Mouse (Mus musculus) C2C12 (cell line): ENCODE measurements around the gene Smpd2. TPM values are rescaled to one million over a fixed set of nuclear protein-coding genes. Genes with fewer than 3 reads are reported as not detected.
"Not testable (repeated sequence)": the region's sequence is repeated elsewhere in the genome, so short reads cannot be mapped to it uniquely, and the experiment has no call there.

Experiments used
- H3K27me3 ChIP-seq: one replicate; pipeline ENCODE4 v1.6.1; 2011; ENCODE audit not compliant: control insufficient read depth, insufficient read depth, insufficient read length
- H3K36me3 ChIP-seq: one replicate; pipeline ENCODE4 v1.6.1; 2011; ENCODE audit not compliant: control insufficient read depth, insufficient read depth
- H3K4me3 ChIP-seq: one replicate; pipeline ENCODE4 v1.5.1; 2011; ENCODE audit warnings: mild to moderate bottlenecking, control low read depth; ENCODE audit not compliant: poor library complexity, insufficient read depth, severe bottlenecking
- H3K79me2 ChIP-seq: one replicate; pipeline ENCODE4 v1.6.1; 2011; ENCODE audit not compliant: control insufficient read depth, insufficient read depth
- H3K79me3 ChIP-seq: one replicate; pipeline ENCODE4 v1.6.1; 2011; ENCODE audit warnings: low read depth, control low read depth
- H3ac ChIP-seq: one replicate; pipeline ENCODE3; 2011; ENCODE audit warnings: low read depth; ENCODE audit not compliant: control insufficient read depth, insufficient read length
- CEBPB ChIP-seq: IDR thresholded peaks from one replicate; pipeline ENCODE4 v1.6.1; 2011; ENCODE audit warnings: low read depth, mild to moderate bottlenecking, control low read depth, moderate library complexity
- CTCF ChIP-seq: IDR thresholded peaks from one replicate; pipeline ENCODE4 v1.5.1; 2011; ENCODE audit not compliant: control insufficient read depth, insufficient read depth, insufficient read length
- FOSL1 ChIP-seq: IDR thresholded peaks from one replicate; pipeline ENCODE4 v1.8.0; 2011; ENCODE audit warnings: mild to moderate bottlenecking, low read length; ENCODE audit not compliant: poor library complexity, insufficient read depth, severe bottlenecking
- MAX ChIP-seq: IDR thresholded peaks from one replicate; pipeline ENCODE4 v1.6.1; 2011; ENCODE audit warnings: mild to moderate bottlenecking, control low read depth
- MYOD1 ChIP-seq: IDR thresholded peaks from one replicate; pipeline ENCODE4 v1.6.1; 2011; ENCODE audit warnings: low read depth; ENCODE audit not compliant: control insufficient read depth, insufficient read length
- MYOG ChIP-seq: IDR thresholded peaks from one replicate; pipeline ENCODE4 v1.6.1; 2011; ENCODE audit not compliant: control insufficient read depth, insufficient read length; ENCODE audit errors: extremely low read depth
- USF1 ChIP-seq: IDR thresholded peaks from one replicate; pipeline ENCODE4 v1.6.1; 2011; ENCODE audit warnings: low read depth, mild to moderate bottlenecking, control low read depth, moderate library complexity
- polyA plus RNA-seq: library from polyadenylated mRNA; unstranded; fragments of >200 nt; fragmentation: generic; extraction: Trizol; gene quantifications from one replicate; pipeline ENCODE4 v1.2.1, GENCODE M21; 2012; ENCODE audit warnings: missing spikeins

The Smpd2 gene
- polyA plus RNA-seq, 1 experiment, result 20.7 TPM

DNA sequence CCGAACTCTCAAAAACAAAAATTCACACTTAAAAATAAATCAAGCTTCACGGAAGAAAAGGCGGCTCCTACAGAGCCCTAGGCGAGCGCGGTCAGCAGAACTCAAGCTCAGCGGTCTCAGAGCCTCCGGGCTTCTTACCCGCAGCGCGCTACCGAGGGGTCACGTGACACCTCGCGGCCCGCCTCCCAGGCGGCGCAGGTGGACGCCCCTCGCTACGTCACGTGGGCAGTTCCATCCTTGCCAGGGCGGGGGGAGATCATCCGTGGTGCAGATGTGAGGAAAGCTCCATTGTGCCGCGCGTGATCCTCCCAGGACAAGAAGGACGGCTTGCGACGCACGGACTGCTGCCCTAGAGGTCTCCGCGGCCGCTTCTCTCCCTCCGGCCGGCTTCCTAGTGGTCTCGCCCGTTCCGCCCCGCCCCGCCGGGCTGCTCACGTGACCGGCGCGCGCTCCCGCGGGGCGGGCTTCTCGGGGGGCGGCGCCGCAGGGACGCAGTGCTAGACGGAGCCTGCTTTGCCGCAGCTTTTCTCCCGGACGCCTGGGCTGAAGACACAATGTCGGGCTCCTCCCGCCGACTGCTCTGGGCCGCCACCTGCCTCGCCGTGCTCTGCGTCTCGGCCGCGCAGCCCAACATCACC, 28.9 kb upstream of the Smpd2 start, which contains the start of gene Cd164:
Gene Cd164, plus strand, starts transcription at position 434 of the 638 bp plus-strand sequence.
- peaks cover 16% of the 10 kb centered on the region for H3K36me3 ChIP-seq
- H3K27me3 ChIP-seq, result no peaks in the 10 kb centered on the region
- H3ac ChIP-seq, result peak within 1 kb of the TSS; percentile 88
- H3K79me3 ChIP-seq, result peaks cover 44% of the 10 kb centered on the region
- H3K4me3 ChIP-seq, result peak within 1 kb of the TSS; percentile 80
- TF ChIP-seq USF1 (peak; percentile 91), MYOD1 (peak; percentile 15), MAX (peak; percentile 58), MYOG (no peak)
- peaks cover 48% of the 10 kb centered on the region for H3K79me2 ChIP-seq

DNA sequence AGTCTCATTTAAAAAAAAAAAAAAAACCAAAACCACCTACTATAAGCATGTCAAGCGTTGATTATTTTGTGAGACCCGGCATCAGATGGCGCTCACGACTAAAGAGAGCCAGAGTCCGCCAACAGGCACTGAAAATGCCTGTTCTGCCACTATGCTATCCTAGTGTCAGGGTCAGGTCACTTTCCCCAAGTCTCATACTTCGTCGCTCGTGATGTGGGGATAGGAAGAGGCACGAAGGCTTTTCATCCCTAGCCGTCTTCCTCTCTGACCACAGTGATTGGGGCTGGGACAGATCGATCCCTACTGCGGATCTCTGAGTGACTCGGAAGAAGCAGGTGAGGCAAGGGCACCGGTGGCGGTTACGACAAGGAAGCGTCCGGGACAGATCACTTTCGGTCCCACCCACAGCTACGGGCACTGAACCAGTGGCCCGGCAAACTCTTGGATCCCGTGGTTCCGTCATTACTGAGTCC, 28.4 kb upstream of the Smpd2 start:
- peak overlapping the region; percentile 80 for H3K4me3 ChIP-seq
- TF ChIP-seq MYOD1, result no peak
- TF ChIP-seq CTCF, result peak; percentile 19
- H3K79me3 ChIP-seq, result peaks cover 38% of the 10 kb centered on the region
- peaks cover 3% of the 10 kb centered on the region for H3K27me3 ChIP-seq
- H3K36me3 ChIP-seq, result peaks cover 11% of the 10 kb centered on the region
- H3ac ChIP-seq, result peak overlapping the region; percentile 88
- peaks cover 42% of the 10 kb centered on the region for H3K79me2 ChIP-seq

DNA sequence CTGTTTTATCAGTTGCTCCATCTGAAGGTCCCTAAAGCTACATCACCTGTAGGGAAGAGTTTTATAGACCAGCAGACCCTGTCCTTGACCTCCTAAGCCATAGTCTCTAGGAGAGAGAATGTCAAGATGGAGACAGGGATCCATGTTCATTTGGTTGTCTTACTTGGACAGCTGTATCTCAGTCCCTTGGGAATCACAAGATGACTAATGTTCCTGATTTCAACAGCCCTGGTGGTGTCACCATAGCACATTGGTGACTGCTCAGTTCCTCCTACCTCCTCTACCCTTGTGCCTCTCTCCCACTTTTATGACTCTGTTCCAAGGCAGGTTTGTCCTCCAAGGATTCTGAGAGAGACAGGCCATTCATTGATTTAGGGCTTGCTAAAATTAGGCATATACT, 24.8 kb upstream of the Smpd2 start:
- Histone ChIP-seq H3K27me3 (peaks cover 4% of the 10 kb centered on the region), H3K79me2 (peaks cover 6% of the 10 kb centered on the region), H3K36me3 (no peaks in the 10 kb centered on the region), H3K79me3 (peaks cover 2% of the 10 kb centered on the region), H3ac (no peak overlapping the region), H3K4me3 (no peak overlapping the region)
- TF ChIP-seq CTCF, result no peak
- TF ChIP-seq MYOD1, result no peak
- TF ChIP-seq CEBPB, result no peak
- TF ChIP-seq FOSL1, result no peak
- TF ChIP-seq MYOG, result no peak
- no peak for TF ChIP-seq MAX
- TF ChIP-seq USF1, result no peak

DNA sequence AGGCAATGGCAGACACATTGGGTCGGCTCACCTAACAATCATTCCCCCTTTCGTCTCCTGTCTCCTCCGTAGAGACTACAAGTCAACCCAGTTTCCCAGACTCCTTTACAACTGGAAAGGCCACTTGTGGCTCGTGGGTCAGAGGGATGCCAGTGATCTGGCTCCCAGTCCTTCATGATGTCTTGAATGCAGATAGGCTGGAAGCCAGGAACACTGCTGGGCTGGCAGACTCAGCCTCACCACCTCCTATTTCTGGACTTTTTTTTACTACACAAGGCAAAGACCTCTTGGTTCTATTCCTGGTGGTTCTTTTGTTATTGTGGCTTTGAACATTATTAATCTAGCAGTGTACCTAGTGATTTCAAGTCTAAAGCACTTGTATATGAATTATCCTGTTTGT, 24.1 kb upstream of the Smpd2 start:
- no peaks in the 10 kb centered on the region for H3K36me3 ChIP-seq
- no peaks in the 10 kb centered on the region for H3K79me2 ChIP-seq
- no peak overlapping the region for H3K4me3 ChIP-seq
- TF ChIP-seq MYOG, result no peak
- no peak for TF ChIP-seq USF1
- no peak for TF ChIP-seq MYOD1
- TF ChIP-seq CEBPB, result no peak
- TF ChIP-seq CTCF, result no peak
- TF ChIP-seq MAX, result no peak
- TF ChIP-seq FOSL1, result no peak
- no peaks in the 10 kb centered on the region for H3K79me3 ChIP-seq
- peaks cover 4% of the 10 kb centered on the region for H3K27me3 ChIP-seq
- H3ac ChIP-seq, result no peak overlapping the region

DNA sequence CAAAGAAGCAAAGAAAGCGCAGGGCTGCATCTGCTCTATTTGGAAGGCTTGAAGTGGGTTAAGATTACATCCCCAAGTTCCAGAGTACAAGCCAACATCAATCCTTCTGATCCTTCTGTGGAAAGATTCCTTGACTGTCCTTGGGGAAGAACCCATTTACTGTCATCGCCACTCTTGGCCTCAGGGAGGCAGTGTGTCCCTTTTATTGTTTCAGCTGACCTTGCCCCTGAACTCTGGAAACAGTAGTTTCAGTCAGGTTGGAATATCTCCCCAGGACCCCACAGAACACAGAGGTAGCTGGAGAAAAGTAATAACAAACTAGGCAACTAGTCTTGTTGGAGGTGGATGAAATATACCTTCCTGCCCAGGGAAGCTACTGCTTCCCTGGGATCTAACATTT, 19.0 kb upstream of the Smpd2 start:
- TF ChIP-seq CTCF, result peak; percentile 13
- no peak for TF ChIP-seq MYOG
- TF ChIP-seq FOSL1, result no peak
- Histone ChIP-seq H3K4me3 (no peak overlapping the region), H3K27me3 (peaks cover 12% of the 10 kb centered on the region), H3K36me3 (no peaks in the 10 kb centered on the region), H3K79me2 (no peaks in the 10 kb centered on the region), H3ac (no peak overlapping the region), H3K79me3 (no peaks in the 10 kb centered on the region)

DNA sequence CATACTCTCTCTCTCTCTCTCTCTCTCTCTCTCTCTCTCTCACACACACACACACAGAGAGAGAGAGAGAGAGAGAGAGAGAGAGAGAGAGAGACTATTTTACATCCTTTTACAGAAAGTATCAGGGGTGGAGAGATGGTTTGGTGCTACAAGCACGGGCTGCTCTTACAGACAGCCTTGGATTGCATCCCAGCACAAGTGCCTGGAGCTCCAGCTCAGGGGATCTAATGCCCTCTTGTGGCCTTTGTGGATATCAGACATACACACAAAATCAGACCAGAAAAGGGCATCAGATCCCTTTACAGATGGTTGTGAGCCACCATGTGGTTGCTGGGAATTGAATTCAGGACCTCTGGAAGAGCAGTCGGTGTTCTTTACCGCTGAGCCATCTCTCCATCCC, 15.3 kb upstream of the Smpd2 start:
- H3K36me3 ChIP-seq, result not testable (repeated sequence)

More for the DNA sequence above, 15.3 kb upstream of the Smpd2 start:
- not testable (repeated sequence) for H3K79me2 ChIP-seq, H3K79me3 ChIP-seq, H3ac ChIP-seq, H3K4me3 ChIP-seq, H3K27me3 ChIP-seq
- TF ChIP-seq CTCF, result peak; percentile 43
